ENCODE assay signal across 18 mouse cellular contexts in the genomic region with DNA sequence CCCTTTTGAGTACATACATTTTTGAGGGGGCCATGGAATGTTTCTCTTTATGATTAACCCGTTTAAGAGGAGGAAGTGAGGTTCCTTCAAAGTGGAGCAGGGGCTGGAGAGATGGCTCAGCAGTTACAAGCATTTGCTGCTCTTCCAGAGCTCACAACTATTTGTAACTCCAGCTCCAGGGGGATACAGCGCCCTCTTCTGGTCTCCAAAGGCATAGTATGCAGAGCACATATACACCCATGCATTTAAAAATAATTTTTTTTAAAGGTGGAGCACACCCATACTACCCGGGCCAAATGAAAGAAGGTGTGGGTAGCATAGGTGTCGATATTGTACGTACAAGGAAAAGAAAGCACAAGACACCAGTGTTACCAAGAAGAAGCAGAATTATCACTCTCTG. TPM values are rescaled to one million over a fixed set of nuclear protein-coding genes. Genes with fewer than 3 reads are reported as not detected.
A peak's percentile ranks its signal among the peaks of the same experiment; 100 is the strongest.
DNase-seq lines count a peak whose midpoint lies in the region; ATAC-seq and TF ChIP-seq lines count a peak whose summit lies in the region.
"Had no signal": no experiment of that assay in that cellular context is flagged by ENCODE, and none has a peak within 500 bp of the region (broad histone marks: within the 10 kb centered on the region; RNA-seq: fewer than 3 reads in every experiment).

No protein-coding gene starts in this region.

- H3K27ac ChIP-seq in hindbrain, embryonic 11.5 days (ENCODE audit: low read depth, low read length): no peak overlapping the region
- H3K27ac ChIP-seq in hindbrain, embryonic 14.5 days: no peak overlapping the region
- no peak overlapping the region for H3K27ac ChIP-seq in lung, postnatal 0 days (ENCODE audit: low read length)
- H3K27ac ChIP-seq: forebrain, embryonic 13.5 days; hindbrain, embryonic 12.5 days; liver, embryonic 12.5 days had no signal

- WGBS in hindbrain, embryonic 11.5 days: 67% methylated on average over 5 of the region's 5 CpGs
- 66% methylated on average over 5 of the region's 5 CpGs for WGBS in hindbrain, embryonic 14.5 days
- 54% methylated on average over 5 of the region's 5 CpGs for WGBS in lung, postnatal 0 days

- no peak overlapping the region for H3K9ac ChIP-seq in hindbrain, embryonic 11.5 days (ENCODE audit: low read depth, low read length)
- no peak overlapping the region for H3K9ac ChIP-seq in hindbrain, embryonic 14.5 days
- H3K9ac ChIP-seq in lung, postnatal 0 days (replicated peaks; ENCODE audit: low read depth): no peak overlapping the region
- H3K9ac ChIP-seq: forebrain, embryonic 13.5 days; hindbrain, embryonic 12.5 days; liver, embryonic 12.5 days had no signal

- TF ChIP-seq CTCF in lung, postnatal 0 days (IDR thresholded peaks at IDR 0.05): peak; percentile 49; the same call in 1 of the 2 replicates

- no peaks in the 10 kb centered on the region for H3K4me1 ChIP-seq in hindbrain, embryonic 11.5 days (replicated peaks; ENCODE audit: control insufficient read depth, insufficient read depth, low read length)
- H3K4me1 ChIP-seq in hindbrain, embryonic 14.5 days (replicated peaks; ENCODE audit: control insufficient read depth, insufficient read depth, low read length): no peaks in the 10 kb centered on the region
- H3K4me1 ChIP-seq in lung, postnatal 0 days (ENCODE audit: insufficient read depth, low read depth, low read length): no peaks in the 10 kb centered on the region
- H3K4me1 ChIP-seq: forebrain, embryonic 13.5 days; hindbrain, embryonic 12.5 days; liver, embryonic 12.5 days had no signal

- no peak overlapping the region for H3K4me2 ChIP-seq in hindbrain, embryonic 11.5 days (replicated peaks; ENCODE audit: low read depth, low read length)
- no peak overlapping the region for H3K4me2 ChIP-seq in hindbrain, embryonic 14.5 days (replicated peaks)
- no peak overlapping the region for H3K4me2 ChIP-seq in lung, postnatal 0 days (replicated peaks; ENCODE audit: low read depth, low read length)
- H3K4me2 ChIP-seq: forebrain, embryonic 13.5 days; hindbrain, embryonic 12.5 days; liver, embryonic 12.5 days; midbrain, embryonic 11.5 days had no signal

- no peaks in the 10 kb centered on the region for H3K36me3 ChIP-seq in hindbrain, embryonic 11.5 days (ENCODE audit: control insufficient read depth, insufficient read depth, low read length)
- H3K36me3 ChIP-seq in hindbrain, embryonic 14.5 days (replicated peaks; ENCODE audit: control insufficient read depth, insufficient read depth): no peaks in the 10 kb centered on the region
- H3K36me3 ChIP-seq in lung, postnatal 0 days (ENCODE audit: insufficient read depth, low read length): no peaks in the 10 kb centered on the region
- H3K36me3 ChIP-seq: hindbrain, embryonic 12.5 days; liver, embryonic 12.5 days had no signal

- ATAC-seq in hindbrain, embryonic 11.5 days (ENCODE audit: low FRiP score): no peak
- no peak for ATAC-seq in hindbrain, embryonic 14.5 days (ENCODE audit: low FRiP score)
- ATAC-seq in lung, postnatal 0 days: no peak
- ATAC-seq: forebrain, embryonic 13.5 days; liver, embryonic 12.5 days had no signal

- H3K9me3 ChIP-seq in hindbrain, embryonic 11.5 days (ENCODE audit: control insufficient read depth, low read length): no peaks in the 10 kb centered on the region
- no peaks in the 10 kb centered on the region for H3K9me3 ChIP-seq in hindbrain, embryonic 14.5 days (ENCODE audit: control insufficient read depth, low read length)
- no peaks in the 10 kb centered on the region for H3K9me3 ChIP-seq in lung, postnatal 0 days (ENCODE audit: low read length)
- H3K9me3 ChIP-seq: forebrain, embryonic 13.5 days; hindbrain, embryonic 12.5 days; liver, embryonic 12.5 days had no signal

- DNase-seq in hindbrain, embryonic 11.5 days (ENCODE audit: low spot score): peak; percentile 35
- DNase-seq in hindbrain, embryonic 14.5 days (ENCODE audit: low spot score): no peak
- peak; percentile 11 for DNase-seq in lung, postnatal 0 days (ENCODE audit: low spot score)
- no peak for DNase-seq in lung, postnatal 4 days
- peak; percentile 42 for DNase-seq in brain, adult 2 months (ENCODE audit: low read depth, low spot score)
- peak; percentile 20 for DNase-seq in induced T-regulatory cell, adult 2 months (ENCODE audit: low read depth)
- no peak for DNase-seq in frontal cortex, adult 2 months (ENCODE audit: extremely low spot score in 1 of 2, low spot score in 1 of 2)
- no peak for DNase-seq in left cerebral cortex, adult 8-10 months (ENCODE audit: low spot score in 2 of 2)
- DNase-seq: adrenal gland, postnatal 36 days; cerebellum, postnatal 36 days; heart, adult 18-20 months; thymus, postnatal 14 days had no signal

- no peak overlapping the region for H3K4me3 ChIP-seq in hindbrain, embryonic 11.5 days (ENCODE audit: low read depth, low read length)
- no peak overlapping the region for H3K4me3 ChIP-seq in hindbrain, embryonic 14.5 days (replicated peaks; ENCODE audit: low read length)
- H3K4me3 ChIP-seq in lung, postnatal 0 days (ENCODE audit: low read depth, low read length): no peak overlapping the region
- H3K4me3 ChIP-seq: forebrain, embryonic 13.5 days; hindbrain, embryonic 12.5 days; liver, embryonic 12.5 days had no signal

- no peak for TF ChIP-seq EP300 in lung, postnatal 0 days (IDR thresholded peaks at IDR 0.05)

- H3K27me3 ChIP-seq in hindbrain, embryonic 11.5 days (ENCODE audit: control insufficient read depth, insufficient read depth, low read length): no peaks in the 10 kb centered on the region
- no peaks in the 10 kb centered on the region for H3K27me3 ChIP-seq in hindbrain, embryonic 14.5 days (ENCODE audit: control insufficient read depth, insufficient read depth, low read length)
- no peaks in the 10 kb centered on the region for H3K27me3 ChIP-seq in lung, postnatal 0 days (replicated peaks; ENCODE audit: insufficient read depth, low read length)
- H3K27me3 ChIP-seq: forebrain, embryonic 13.5 days; hindbrain, embryonic 12.5 days; liver, embryonic 12.5 days had no signal

RNA-seq across cellular contexts. Expression of a gene that starts 54.7 kb away (rescaled TPM):
- 0.28 TPM in 1 of 2 replicates, not detected in the other for polyA plus RNA-seq in hindbrain, embryonic 11.5 days (2014; fragmentation: Nextera tagmentation; extraction: Ambion mirVana)
- polyA plus RNA-seq in hindbrain, embryonic 14.5 days (2014; fragmentation: Nextera tagmentation; extraction: Ambion mirVana): not detected in 2 replicates
- not detected in 2 replicates for polyA plus RNA-seq in lung, postnatal 0 days (2015; fragmentation: Nextera tagmentation; extraction: Ambion mirVana)
- not detected in 2 replicates for polyA plus RNA-seq in frontal cortex, adult 2 months (2012; rRNA removed)
- total RNA-seq in left cerebral cortex, adult 8-10 months (2022): not detected
- total RNA-seq: adrenal gland, postnatal 36 days had no signal
- polyA plus RNA-seq: forebrain, embryonic 13.5 days; liver, embryonic 12.5 days; midbrain, embryonic 11.5 days; neural tube, embryonic 14.5 days; spleen, adult 2 months had no signal

Comparison
In these comparisons a context has a peak if more than half of its experiments do, and no peak if none do; other contexts are left out.
1. DNase-seq: peak in hindbrain, embryonic 11.5 days (single experiment), lung, postnatal 0 days (single experiment), brain, adult 2 months (single experiment) and induced T-regulatory cell, adult 2 months (single experiment); none in hindbrain, embryonic 14.5 days (single experiment), lung, postnatal 4 days (0 of 2), frontal cortex, adult 2 months (0 of 2) and left cerebral cortex, adult 8-10 months (0 of 2).